Mouse (Mus musculus) adipocyte (in vitro differentiated cells): ENCODE results near the gene Gbf1.
A peak's percentile ranks its signal among the peaks of the same experiment; 100 is the strongest.

ENCODE experiments used
- DNase-seq: peaks from one replicate; pipeline ENCODE4 v3.0.0-alpha.2; 2016; ENCODE audit warnings: low spot score

Gbf1 gene

GRCm38 (mm10) chr19:46316846-46317545, 164.7 kb downstream of the Gbf1 start:
- no peak for DNase-seq

DNA sequence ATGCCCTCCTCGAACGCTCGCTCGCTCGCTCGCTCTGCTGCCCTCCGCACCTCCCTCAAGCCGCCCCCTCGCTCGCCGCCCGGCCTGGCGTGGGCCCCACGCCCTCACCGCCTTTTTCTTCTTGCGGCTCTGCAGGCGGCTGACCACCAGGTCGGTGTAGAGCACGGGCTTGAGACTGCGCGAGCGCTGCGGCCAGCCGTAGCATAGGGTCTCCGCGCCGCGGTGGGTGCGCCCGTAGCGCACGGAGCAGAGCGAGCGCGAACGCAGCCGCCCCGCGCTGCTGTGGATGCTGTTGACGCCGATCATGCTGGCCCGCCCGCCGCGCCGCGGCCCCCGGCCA, 165.2 kb downstream of the Gbf1 start:
- DNase-seq: no peak

- DNase-seq: no peak
These were observed 165.7 kb downstream of the Gbf1 start for GRCm38 (mm10) chr19:46318031-46318471.

DNA sequence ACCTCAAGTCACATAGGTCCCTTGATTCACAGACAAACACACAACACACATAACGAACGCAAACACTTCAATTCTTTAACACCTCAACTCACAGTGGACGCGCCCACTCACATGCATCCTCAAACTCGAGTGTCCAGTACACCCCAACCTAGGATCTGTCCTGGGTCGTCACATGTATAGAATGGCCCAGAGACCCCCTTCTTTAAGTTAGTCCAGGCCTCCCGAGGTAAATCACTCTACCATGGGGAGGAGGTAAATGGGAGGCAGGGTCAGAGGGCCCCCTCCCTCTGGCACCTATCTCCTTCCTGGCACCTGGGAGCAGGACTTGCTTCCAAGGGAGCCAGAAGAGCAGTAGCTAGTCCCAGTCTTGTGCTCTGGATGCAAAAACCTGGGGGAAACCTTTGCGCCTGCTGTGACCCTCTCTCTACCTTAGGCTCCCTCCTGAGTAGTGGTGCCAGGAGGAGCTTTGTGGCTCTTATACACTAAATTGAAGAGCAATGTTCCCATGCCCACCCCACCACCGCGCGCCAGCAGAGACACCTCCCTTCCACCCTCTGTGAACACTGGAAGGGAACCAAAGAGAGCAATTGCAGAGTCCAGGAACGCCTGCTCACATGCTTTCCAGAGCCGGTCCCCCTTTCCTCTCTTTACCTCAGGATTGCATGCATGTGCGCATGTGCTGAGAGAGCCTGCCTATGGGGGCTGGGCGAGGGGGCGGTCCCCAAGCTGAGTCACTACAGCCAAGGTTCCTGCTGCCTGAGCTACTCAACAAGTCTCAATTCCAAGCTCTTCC, 166.5 kb downstream of the Gbf1 start:
- DNase-seq: peak; percentile 87

DNA sequence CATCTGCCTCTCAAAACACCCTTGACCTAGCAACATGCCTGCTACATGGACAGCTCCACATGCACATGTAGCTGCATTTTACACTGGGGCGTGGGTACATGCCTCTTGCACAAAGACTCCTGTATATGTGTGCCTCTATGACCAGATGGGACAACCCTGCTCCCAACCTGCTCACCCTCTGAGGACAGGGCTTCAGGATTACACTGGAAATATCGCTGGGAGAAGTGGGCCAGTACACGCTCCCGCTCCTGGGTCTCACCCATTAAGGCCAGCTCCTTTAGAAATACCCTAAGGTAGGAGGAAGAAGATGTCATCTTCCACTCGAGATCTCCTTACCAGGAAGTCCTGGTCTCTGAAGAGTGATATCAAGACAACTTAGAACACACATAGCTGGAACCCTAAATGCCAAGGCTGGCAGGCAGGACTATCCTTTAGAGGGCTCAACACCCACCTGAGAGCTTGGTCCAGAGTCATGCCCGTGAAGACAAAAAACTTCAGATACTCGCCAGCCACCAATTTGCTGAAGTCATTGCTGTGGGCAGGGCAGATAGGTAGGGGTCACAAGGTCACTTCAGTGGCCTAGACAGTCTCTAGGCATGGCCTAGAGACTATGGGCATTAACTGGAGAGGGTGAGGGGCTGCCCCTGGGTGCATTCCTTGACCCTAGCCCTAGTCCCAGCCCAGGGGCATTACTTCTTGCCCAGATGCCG, 167.9 kb downstream of the Gbf1 start:
- DNase-seq: no peak

GRCm38 (mm10) chr19:46321101-46321943, 169.0 kb downstream of the Gbf1 start:
- no peak for DNase-seq

DNA sequence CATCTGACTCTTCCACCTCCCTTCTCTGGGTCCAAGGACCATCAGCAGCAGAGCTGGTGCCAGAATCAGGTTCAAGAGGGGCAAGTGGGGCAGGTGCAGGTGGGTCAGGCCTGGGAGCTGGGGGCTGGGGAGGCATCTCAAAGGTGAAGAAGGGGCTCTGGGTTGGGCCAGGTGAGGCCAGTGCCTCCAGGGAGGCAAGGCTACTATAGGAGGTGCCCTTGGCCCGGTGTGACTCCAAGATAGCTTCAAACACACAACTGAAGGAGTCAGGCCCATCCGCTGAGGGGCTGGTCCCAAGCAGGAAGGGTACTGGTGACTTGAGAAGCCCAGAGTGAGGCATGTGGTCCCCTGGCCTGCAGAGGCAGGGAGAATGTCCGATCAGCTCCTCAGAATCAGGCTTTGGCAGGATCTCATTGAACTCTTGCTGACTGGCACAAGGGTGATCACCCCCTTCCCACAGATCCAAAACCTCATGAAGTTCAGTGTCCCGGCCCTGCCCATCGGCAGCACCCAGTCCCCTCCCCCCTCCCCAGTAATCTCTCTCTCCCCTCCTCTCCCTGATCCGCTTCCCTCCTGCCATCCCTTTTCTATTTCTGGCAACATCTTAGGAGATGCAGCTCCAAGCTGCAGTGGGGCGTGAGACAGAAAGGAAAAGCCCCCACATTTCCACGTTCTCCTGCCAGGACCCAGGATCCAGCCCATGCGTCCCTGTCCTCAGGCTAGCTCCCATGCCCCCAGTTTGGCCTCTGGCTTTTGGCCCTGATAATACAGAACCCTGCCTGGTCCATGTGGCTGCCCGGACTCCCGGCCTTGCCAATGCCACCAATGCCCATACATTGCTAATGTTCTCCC, 170.1 kb downstream of the Gbf1 start:
- no peak for DNase-seq

DNA sequence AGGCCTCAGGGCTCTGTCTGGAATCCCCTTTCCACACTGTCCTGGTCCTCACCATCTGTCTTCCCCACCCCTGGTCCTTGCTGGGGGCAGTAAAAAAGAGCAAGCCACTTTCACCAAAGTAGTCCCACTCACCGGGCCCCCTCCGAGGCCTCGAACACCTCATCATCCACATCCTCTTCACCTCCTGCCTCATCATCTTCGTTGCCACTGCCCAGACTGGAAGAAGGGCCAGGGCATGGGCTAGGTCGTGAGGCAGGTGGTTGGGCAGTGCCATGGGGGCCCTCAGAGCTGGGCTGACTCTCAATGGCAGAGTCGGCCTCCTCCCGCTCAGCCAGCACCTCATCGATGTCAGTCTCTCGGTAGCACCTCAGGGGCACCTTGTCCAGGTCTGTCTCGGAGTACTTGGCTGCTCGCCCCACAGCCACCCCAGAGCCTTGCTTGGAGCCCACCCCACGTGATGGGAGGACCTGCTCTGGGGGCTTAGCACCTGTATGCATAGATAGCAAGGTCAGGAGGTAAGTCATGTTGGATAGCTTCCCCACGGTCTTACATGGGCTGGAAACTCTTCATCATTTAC, 170.8 kb downstream of the Gbf1 start:
- DNase-seq: no peak

- no peak for DNase-seq
These were observed 171.4 kb downstream of the Gbf1 start for GRCm38 (mm10) chr19:46323716-46324115.

DNA sequence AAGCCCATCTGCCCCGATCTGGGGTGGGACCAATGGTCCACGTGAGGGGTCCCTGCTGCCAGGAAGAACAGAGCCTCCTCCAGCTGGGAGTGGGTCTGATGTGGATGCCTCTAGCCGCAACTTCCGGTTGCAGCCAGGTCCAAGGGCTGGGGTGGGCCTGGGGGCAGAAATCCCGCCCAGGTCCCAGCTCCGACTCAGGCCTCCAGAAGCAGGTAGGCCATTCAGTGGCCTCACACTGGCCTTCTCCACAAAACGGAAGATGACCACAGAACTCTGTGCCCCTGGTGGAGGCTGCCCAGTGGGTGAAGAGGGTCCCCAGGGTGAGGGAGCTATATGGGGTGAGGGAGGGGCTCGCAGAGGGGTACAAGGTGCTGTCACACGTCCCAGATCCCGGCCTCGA, 172.1 kb downstream of the Gbf1 start:
- no peak for DNase-seq

DNA sequence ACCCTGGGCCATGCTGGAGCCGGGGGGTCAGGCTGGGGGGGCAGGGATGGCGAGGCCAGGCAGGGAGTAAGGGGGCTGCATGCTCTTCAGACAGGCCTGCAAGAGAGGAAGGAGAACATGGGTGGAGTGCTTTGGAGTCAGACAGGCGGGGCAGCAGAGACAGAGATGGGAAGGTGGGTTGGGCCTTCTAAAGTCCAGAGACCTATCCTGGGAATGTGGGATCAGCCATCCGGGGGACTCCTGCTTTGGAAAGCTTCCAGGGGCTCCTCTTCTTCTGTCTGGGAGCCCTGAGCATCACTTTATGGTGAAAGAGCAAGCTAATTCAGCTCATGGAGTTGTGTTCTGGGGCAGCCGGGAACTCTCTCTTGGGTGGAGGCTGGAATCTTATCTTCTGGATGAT, 172.6 kb downstream of the Gbf1 start:
- DNase-seq: no peak

DNA sequence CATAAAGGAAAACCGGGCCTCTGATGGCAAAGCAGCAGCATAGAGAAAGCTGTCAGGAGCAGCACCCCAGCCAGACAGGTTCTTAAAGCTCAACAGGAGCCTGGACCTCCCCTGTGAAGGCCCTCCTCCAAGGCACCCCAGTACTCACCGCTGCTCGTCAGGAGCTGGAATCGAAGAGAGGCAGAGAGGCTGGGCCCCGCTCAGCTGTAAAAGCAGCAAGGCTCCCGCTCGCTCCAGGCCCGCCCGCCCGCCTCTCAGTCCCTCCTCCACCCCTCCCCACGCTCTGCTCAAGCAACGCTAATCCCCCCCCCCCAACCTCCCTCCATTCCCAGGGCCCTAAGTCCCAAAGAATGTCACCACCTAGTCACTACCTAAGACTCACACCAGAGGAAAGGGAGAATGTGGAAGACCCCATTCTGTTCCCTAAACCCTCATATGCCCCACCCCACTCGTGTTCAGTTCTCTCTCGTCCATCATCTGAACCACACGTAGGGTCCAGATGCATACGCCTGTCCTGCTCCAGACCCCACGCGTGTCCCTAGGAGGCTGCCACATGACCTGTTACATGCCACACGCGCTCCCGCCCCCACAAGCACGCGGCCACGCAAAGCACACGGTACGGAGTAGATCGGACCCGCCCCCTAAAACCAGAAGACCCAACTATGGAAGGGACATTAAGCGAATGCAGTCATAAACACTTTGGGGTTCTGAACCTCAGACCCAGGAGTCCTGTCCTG, 173.9 kb downstream of the Gbf1 start:
- DNase-seq: no peak

GRCm38 (mm10) chr19:46326756-46327305, 174.5 kb downstream of the Gbf1 start, which contains the start of gene Psd:
Gene Psd, minus strand, starts transcription at chr19:46327156.
- DNase-seq: no peak

GRCm38 (mm10) chr19:46327531-46328064, 175.3 kb downstream of the Gbf1 start:
- no peak for DNase-seq

GRCm38 (mm10) chr19:46328081-46329030, 176.0 kb downstream of the Gbf1 start, which contains the start of gene Fbxl15:
Gene Fbxl15, plus strand, starts transcription at chr19:46328184.
- peak; percentile 98 for DNase-seq

DNA sequence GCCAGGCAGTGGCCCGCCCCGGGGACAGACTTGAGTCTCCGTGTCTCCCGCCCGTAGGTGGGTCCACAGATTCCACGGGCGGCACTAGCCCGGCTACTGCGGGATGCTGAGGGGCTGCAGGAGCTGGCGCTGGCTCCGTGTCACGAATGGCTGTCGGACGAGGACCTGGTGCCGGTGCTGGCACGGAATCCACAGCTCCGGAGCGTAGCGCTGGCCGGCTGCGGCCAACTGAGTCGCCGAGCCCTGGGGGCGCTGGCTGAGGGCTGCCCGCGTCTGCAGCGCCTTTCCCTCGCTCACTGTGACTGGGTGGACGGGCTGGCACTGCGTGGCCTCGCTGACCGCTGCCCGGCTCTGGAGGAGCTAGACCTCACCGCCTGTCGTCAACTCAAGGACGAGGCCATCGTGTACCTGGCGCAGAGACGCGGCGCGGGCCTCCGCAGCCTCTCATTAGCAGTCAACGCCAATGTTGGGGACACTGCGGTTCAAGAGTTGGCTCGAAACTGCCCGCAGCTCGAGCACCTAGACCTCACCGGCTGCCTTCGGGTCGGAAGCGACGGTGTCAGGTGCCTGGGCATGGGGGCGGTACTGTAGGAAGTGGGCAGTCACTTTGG, 176.8 kb downstream of the Gbf1 start:
- DNase-seq: no peak

DNA sequence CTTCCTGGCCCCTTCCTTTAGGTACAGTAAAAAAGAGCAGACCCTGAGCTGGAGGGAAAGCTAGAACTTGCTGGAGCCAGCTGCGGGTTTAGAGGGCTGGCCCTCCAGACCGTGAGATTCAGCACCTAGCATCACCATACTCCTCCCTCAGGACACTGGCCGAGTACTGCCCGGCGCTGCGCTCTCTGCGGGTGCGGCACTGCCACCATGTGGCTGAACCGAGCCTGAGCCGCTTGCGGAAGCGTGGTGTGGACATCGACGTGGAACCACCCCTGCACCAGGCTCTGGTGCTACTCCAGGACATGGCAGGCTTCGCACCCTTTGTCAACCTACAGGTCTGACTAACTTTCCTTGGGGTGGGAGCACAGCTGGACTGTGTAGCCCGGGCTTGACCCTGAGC, 177.6 kb downstream of the Gbf1 start:
- peak; percentile 89 for DNase-seq

- no peak for DNase-seq
These were observed 178.4 kb downstream of the Gbf1 start for GRCm38 (mm10) chr19:46330696-46331095.
